Comparison of ENCODE assay signal across 8 mouse cellular contexts in genomic region chr5:35189113-35189797, GRCm38 (mm10).
DNase-seq lines count a peak whose midpoint lies in the region; ATAC-seq lines count a peak whose summit lies in the region.
"Had no signal": no experiment of that assay in that cellular context is flagged by ENCODE, and none has a peak within 500 bp of the region (broad histone marks: within the 10 kb centered on the region; RNA-seq: fewer than 3 reads in every experiment).

No protein-coding gene starts in this region.

- WGBS in neural tube, embryonic 14.5 days: 56% methylated on average over 12 of the region's 12 CpGs

- no peaks in the 10 kb centered on the region for H3K36me3 ChIP-seq in neural tube, embryonic 14.5 days (ENCODE audit: control insufficient read depth, insufficient read depth, low read length)

- H3K9ac ChIP-seq in neural tube, embryonic 14.5 days (replicated peaks; ENCODE audit: low read depth, low read length): no peak overlapping the region

- H3K27ac ChIP-seq in neural tube, embryonic 14.5 days (ENCODE audit: low read depth, low read length): no peak overlapping the region
- H3K27ac ChIP-seq: macrophage had no signal

- H3K9me3 ChIP-seq in neural tube, embryonic 14.5 days (ENCODE audit: control insufficient read depth, low read length): no peaks in the 10 kb centered on the region

- H3K4me2 ChIP-seq in neural tube, embryonic 14.5 days (ENCODE audit: low read depth, low read length): no peak overlapping the region

- peak; percentile 83 for ATAC-seq in neural tube, embryonic 14.5 days (ENCODE audit: low read depth)

- DNase-seq in adrenal gland, adult 8-10 months: peak; percentile 93
- DNase-seq in cerebellum, adult 11-12 months: peak; percentile 99
- peak; percentile 80 for DNase-seq in gastrocnemius, postnatal 14 days
- DNase-seq in kidney, adult 11 months: peak; percentile 79
- peak; percentile 57 to 76 for DNase-seq in left cerebral cortex, adult 9 months (ENCODE audit: low spot score in 2 of 2)
- no peak for DNase-seq in embryo, embryonic 9.5 days (ENCODE audit: extremely low spot score)

- no peaks in the 10 kb centered on the region for H3K4me1 ChIP-seq in neural tube, embryonic 14.5 days (ENCODE audit: control insufficient read depth, insufficient read depth, low read length)

- no peak overlapping the region for H3K4me3 ChIP-seq in neural tube, embryonic 14.5 days (ENCODE audit: low read depth, low read length)

- H3K27me3 ChIP-seq in neural tube, embryonic 14.5 days (ENCODE audit: control insufficient read depth, insufficient read depth, low read length): no peaks in the 10 kb centered on the region

- intact Hi-C loops in gastrocnemius, postnatal 14 days (cut with DNase I; ENCODE audit: low total_unique reads): no loop called here
